Mouse (Mus musculus): ENCODE data around the gene Abi1. TPM values are rescaled to one million over a fixed set of nuclear protein-coding genes. Genes with fewer than 3 reads are reported as not detected.
"Not testable (repeated sequence)": the region's sequence is repeated elsewhere in the genome, so short reads cannot be mapped to it uniquely, and the experiment has no call there.

The Abi1 gene
- total RNA-seq, 2 experiments from 2014 or later = 34.3 to 34.9 TPM

DNA sequence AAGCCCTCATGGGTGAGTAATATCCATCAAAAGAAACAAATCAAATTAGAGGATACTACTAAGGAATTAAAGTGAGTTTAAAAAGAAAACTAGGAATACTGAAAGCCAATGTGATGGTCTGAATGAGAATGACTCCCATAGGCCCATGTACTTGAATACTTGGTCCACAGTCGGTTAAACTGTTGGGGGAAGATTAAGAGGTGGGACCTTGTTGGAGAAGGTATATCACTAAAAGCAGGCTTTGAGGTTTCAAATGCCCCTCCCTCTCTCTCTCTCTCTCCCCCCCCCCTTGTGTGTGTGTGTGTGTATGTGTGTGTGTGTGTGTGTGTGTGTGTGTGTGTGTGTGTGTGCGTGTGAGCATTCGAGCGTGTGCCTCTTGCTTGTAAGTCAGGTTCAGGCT, 9.4 kb downstream of the Abi1 start:
- no peak for DNase-seq

DNA sequence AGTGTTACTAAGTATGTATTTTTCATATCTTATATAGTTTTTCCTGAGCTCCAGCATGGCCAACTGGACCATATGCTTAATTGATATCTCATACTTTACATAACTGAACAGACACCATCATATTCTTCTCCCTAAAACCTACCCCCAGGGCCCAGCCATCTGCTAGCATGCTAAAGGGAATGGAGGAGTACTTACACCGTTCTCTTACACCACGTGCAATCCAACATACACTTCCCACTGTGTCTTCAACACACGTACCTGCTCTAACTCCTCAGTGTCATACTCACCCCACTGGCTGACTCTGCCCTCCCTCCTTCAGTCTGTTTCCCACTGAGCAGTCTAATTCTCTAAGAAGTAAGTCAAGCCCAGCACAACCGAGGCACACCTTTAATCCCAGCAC, 11.2 kb downstream of the Abi1 start:
- no peak for DNase-seq

DNA sequence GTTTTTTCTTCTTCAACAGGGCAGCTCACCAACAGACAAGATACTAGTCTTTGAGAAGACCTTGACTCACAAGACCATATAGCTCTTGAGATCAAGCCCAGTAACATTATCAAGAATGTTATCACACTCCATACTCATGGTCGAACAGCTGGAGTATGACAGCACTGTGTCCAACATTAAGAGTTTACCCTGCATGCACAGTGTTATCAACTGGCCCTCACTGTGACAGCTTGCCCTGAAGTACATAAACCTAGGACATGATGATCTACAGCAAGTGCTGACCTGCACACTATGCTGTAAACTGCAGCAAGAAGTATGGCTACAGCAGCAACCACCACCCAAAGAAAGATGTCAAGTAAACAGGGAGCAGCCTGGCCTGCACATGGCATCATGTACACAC, 13.7 kb downstream of the Abi1 start:
- DNase-seq = no peak

DNA sequence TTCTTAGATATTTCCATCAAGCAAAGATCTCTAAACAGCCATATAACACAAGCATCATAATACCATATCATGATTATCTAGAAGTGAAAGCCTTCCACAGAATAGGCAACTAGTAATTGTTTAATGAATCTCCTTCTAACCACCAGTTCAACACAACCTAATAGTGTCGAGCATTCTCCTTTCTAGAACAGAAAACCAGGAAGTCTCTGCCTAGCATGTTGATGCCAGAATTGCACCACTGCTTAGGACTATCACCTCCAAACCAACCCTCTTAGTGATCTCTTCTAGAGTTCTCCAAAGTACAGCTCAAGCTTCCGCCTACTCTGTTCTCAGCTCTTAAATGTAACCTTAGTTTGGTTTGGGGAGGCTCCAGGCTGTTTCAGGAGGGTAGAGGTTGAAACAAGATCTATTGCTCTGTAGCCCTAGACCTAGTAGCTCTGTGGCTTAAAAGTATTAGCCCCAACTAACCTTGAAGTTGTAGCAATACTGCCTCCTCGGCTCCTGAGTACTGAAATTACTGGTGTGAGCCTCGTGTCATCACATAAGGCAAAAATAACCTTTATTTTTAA, 16.2 kb downstream of the Abi1 start:
- no peak for DNase-seq

DNA sequence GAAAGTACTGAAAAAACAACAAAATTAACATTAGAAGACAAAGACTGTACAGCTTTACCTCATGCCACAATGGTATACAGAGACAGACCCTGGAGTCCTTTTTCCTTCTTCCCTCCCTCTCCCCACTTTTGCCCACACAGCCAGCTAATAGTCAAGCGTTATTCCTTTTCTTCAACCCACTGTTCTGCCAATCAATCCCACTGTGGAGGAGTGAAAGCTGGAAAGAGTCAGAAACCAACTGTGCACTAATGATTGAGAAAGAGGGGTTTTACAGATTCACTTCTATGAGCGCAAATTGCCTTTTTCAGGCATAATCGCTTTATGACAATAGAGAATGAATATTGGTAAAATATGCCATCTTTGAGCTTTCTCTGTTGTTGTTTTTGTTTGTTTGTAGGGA, 17.0 kb downstream of the Abi1 start:
- DNase-seq = no peak

DNA sequence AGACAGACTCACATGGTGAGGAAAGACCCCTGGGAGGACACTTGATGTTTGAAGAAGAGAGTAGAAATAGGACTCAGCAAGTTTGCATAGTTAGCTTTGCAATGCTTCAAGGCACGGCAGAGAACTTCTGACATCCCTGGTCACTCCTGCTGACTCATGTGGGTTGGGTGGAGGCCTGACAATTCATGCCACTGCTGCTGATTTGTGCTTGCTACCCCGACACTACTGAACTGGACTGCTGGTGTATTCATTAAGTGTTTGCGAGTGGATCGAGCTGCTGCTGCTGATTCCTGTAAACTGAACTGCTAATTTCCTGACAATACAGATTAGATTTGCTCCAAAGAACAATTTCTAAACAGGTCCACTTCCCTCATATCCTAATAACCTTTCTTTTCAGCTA, 18.3 kb downstream of the Abi1 start:
- peak; percentile 18 for DNase-seq

DNA sequence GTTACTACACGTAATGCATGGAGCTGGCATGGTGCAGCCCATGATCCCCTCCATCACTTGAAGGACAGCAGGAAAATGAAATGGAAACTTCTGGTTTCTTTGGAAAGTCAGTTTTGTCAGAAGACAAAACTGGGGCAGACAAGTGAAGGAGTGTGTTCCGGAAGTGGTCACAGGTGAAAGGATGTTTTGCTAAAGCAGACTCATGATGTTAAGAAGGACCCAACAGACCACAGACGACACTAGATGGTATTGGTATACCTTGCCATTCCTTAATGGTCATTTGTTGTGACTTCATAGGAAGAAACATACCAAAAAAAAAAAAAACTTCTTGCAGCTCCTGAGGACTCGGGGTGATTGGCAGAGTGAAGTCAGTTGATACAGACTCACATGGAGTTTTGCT, 18.7 kb downstream of the Abi1 start:
- DNase-seq = no peak

DNA sequence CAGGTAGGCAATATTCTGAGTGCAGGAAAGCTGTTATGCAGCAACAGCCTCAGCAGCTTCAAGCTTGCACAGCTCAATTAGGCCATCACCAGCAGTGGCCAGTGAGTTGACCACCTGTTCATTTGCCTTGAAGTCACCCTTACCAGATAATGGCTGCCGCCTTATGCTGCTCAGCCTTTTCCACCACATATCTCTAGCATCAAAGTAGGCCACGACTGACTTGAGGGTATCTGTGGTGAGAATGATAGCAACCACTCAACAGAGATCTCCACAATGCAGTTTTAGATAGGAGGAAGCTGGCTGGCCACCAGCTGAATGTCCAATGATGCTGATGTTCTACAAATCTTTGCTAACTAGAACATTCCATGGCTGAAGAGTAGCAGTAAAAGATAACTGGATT, 20.9 kb downstream of the Abi1 start:
- no peak for DNase-seq

DNA sequence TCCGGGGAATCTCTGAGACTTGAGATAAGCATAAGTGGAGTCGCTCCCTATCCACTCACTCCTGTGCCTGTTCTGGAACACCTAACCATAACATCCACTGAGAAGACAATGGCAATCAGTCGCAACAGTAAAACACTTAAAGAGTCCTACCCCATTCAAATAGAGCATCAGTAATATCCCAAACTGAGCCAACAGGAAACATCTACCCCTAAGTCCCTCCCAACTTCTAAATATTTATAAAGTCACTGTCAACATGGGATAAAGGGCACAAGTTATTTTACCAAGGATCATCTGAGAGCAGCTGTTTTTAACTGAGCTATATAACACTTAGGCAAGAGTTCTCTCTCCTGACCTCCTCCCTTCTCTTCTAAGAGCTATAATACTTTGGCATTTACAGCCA, 23.9 kb downstream of the Abi1 start:
- no peak for DNase-seq

DNA sequence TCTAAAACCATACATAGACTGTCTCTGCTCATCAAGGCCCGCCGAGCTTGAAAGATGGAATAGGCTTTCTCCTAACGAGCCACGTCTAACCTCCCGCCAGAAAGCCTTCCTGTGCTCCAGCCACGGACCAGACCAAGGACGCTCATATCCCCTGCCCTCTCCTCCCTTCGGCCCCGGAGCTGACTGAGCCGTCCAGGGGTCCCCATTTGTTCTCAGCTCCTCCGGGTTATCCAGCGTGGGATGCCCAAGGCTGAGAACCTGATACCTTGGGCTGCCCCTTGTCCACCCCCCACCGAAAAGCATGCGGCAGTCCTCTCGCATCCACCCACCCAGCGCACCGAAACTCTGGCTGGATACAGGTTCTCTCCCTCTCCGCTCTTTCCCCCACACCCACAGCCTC, 24.7 kb downstream of the Abi1 start:
- DNase-seq = no peak

DNA sequence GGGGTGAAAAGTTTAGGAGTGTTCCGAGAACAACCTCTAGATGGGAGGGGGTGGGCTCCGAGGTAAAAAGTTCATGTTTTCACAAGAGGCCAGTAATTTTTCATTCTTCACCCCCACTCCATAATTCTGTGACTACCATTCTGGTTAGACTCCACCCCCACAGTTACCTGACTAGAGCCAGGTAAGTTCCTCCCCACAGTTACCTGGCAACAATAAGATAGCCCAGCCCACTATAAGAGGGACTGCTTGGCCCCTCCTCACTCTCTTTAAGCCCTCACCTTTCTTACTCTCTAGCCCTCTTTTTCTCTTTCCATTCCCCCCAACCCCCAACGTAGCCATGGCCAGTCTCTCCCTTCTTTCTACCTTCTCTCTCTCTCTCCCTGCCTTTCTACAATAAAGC, 25.1 kb downstream of the Abi1 start:
- not testable (repeated sequence) for DNase-seq

DNA sequence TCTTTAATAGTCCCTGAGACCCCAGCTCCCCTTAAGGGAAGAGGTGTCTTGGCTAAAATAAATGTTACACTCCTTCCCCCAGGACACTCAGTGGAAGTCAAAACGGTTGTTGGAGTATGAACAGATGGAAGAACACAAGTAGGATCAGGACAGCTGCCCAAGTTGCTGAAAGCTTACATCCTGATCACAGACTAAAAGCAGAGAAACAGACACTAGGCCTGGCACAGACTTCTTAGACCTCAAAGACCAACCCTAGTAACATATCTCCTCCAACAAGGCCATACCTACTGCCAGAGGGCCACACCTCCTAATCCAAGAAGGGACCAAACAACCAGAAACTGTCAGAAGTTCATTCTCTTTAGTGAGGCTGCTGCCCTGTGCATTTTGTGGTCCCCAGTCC, 31.8 kb downstream of the Abi1 start:
- DNase-seq = no peak

DNA sequence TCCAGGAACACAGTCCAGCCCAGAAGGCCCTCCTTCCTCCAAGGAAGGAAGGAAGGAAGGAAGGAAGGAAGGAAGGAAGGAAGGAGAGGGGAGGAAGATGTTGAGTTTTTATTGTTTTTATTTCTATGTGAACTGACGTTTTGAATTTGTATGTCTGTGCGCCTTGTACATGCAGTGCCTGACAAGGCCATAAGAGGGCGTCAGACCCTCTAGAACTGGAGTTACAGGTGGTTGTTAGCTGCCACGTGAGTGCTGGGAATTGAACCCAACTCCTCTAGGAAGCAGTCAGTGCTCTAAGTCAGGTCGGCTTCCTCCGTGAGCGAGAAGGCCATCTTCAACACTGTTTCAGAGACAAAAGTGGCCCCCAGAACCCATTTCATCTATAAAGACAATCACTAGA, 32.5 kb downstream of the Abi1 start:
- no peak for DNase-seq

DNA sequence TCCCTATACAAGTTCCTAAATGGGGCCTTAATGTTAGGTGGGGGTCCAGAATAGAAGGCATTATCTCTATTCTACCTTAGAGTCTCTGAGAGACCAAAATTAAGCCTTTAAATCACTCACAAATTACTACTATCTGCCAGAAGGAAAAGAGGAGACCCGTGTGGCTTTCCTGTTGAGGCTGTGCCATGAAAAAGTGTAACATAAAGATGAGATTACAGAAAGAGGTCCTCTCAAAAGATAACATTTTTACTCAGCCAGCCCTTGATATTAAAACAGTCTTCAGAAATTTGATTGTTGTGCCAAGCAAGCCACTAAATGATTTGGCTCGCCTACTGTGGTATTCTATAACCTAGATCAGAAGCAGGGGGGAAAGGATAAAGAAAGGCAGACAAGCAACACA, 32.9 kb downstream of the Abi1 start:
- no peak for DNase-seq

DNA sequence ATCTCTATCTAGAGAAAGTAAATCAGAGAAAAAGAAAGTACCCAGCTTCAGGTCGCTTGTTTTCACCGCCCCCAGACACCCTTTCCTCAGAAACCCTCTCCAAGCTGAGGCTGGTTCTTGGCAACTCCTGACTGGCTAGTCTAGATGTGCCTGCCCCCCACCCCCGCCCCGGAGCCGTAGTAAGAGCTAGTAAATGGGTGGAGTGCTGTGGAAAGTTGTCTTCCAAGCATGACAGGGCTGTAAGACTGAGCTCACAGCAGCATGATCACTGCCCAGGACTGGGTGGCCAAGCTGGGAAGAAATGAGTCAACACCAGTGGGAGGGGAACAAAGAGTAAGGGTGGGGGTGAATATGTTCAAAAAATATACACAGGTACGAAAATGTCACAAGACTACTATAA, 33.8 kb downstream of the Abi1 start:
- no peak for DNase-seq

DNA sequence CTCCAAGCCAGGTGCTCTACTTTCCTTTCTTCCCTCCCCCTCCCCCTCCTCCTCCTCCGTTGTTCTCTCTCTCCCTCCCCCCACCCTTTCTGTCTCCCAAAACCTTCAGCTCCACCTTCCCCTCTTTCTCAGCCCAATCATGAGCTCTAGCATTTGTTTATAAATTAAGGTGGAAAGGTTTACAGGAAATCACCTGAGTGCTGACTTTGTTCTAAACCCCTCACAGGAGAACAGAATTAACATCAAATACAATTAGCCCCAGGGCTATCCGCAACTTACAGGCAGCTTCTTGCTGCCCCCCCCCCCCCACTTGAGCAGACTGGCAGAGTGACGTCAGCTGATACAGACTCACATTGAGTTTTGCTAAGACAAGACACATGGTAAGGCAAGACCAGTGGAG, 37.4 kb downstream of the Abi1 start:
- no peak for DNase-seq

DNA sequence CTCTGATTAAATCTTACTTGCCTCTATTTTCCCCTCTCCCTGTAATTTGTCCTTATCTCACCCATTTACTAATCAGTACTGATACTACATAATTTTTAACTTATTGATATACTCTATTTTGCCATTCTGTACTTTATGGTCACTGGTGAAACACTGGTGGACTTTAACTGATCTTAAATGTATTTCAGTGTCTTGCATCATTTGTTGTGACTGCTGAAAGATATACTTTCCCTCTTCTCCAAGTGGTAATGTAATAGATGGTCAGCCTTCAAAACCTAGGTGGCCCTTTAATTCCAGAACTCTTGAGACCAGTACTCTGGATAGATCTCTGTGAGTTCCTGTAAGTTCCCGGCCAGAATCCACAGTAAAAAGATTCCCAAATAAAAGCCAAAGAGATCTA, 40.4 kb downstream of the Abi1 start:
- no peak for DNase-seq

DNA sequence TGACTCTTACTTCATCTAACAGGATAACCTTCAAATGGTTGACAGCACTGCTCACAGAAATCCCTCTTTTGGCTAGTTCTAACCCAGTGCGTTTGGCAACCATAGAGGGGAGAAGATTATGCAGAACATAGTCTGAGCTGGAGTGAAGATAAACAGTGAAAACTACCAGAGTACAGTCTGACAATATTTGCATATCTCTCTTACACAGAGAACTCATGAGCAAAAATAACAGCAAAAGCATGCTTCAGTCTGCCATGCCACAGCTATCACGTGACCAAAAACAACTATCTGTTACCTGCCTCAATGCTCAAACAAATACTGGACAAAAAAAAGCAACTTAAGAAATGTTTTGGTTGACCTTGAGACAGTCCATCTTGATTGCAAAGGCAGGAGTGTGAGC, 41.2 kb downstream of the Abi1 start:
- DNase-seq = no peak

DNA sequence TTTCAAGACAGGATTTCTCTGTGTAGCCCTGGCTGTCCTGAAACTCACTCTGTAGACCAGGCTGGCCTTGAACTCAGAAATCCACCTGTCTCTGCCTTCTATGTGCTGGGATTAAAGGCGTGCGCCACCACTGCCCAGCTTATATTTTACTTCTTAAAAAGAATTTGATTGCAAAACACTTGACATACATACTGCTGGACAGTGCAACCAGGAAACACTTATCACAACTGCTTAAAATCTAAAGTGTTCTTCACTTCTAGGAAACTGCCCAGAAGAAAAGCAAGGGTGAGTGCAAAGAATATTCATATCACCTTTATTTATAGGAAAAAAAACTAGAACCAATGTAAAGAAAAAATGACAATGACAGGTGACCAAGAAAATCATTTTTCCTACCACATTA, 42.0 kb downstream of the Abi1 start:
- DNase-seq = no peak

DNA sequence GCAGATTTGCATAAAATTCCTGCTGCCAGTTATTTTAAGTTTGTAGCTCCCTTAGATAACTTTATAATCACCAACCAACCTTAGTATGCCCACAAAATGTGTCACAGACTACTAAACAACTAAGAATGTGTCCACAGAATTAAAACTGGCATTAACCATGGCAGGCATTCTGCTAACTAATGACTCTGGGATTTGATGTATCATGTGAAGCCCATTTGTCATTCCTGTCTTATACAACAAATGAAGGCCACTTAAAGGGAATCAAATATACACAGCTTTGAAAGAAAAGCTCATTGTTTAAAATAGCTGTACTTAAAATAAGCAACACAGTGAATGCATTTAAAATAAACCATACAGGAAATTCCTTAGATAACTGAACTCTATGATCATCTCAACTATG, 44.0 kb downstream of the Abi1 start:
- no peak for DNase-seq

DNA sequence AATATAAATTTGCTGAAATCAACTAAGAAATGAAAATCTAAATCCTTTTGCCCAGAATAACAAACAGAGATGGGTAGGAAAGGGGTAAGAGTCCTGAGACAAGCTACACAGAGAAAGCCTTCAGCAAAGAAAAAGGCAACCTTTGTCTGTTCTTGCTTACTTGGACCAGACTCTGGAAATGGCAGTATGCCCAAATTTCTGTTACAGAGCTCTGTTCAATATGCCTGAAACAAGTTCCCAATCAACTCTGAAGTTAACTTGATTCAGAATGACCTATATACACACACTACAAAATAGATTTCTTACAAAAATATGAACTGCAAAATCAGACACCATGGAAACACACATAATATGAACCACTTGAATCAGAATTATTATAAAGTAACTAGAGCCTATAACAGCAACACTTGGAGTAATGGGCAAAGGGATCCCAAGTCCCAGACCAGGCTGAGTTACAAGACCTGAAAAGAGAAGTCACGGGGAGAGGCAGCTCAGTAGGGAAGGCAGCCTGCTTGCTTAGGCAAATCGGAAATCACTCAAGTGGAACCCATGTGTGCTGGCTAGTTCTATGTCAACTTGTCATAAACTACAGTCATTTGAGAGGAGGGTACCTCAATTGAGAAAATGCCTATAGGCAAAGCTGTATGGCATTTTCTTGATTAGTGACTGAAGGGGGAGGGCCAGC, 53.9 kb downstream of the Abi1 start:
- DNase-seq = no peak

DNA sequence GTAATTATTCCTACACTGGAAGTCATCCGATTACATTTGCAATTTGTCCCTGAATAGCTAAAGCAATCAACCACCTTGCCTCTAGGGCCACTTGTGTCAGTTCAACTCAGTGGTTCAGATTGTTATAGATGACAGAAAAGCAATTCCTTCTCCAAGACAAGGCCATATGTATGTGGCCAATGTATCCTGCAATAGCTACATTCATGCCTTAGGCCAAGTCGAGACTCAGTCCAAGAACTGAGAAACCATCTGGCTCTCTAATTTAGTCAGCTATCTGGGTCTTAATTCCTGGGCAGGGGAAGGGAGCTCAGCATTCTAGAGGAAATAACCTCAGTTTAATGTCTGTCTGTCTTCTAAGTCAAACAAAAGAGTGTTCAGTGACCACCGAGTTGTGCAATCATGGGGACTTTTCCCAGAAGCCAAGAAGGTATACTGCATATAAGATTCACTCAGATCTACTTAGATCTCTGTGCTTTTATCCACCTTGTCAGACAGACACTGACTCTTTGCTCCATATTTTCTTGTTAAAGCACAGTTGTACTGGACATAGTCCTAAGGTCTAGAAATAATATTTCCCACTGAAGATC, 62.6 kb downstream of the Abi1 start:
- DNase-seq = no peak

DNA sequence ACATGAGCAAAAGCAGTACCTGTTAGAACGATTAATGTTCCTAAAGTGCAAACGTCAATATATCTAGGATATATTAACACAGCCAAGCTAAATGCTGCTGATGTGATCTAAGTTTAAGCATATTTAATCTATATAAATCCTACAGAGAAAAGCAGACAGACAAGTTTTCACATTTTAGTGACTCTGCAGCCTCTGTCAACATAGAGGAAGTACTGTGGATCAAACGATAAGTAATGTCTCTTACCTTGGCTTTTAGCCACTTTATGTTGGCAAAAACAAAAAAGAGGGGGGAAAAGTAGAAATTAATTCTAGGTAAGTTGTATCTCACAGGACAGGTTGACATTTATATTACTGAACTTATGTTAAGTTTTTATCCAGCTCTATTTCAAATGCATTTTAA, 77.1 kb downstream of the Abi1 start:
- DNase-seq = no peak

DNA sequence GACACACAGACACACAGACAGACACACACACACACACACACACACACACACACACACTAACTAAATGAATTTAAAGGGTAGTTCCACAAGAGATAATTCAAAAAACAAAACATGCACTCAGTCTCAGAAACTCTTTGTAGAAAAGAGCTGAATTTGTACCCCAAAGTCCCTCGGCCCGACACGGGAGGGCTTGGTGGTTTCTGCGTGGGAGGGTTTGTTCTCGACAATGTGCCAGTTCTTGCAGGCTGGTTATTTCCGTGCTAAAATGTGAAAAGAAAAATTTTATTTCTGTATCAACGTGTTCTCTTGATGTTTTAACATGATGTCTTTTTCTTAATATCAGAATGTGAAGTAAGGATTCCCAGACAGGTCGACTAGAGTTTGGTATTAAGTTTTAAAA, 77.8 kb downstream of the Abi1 start:
- no peak for DNase-seq

DNA sequence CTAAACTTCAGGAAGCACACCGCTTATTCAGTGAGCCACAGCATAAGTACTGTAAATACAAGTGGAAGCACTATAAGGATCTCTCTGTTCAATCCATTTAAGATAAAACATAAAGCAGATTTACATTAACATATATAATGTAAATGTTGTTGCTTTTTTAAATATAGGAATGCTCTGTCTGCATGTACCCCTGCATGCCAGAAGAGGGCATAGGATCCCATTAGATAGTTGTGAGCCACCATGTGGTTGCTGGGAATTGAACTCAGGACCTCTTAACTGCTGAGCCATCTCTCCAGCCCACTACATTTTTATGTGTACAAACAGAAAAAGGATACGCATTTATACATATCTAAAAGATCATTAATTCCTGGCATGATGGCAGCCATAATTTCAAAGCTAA, 78.4 kb downstream of the Abi1 start:
- no peak for DNase-seq
